Mouse (Mus musculus) hindbrain, embryonic 13.5 days (tissue): ENCODE measurements around the gene Cyb5r1. TPM values are rescaled to one million over a fixed set of nuclear protein-coding genes. Genes with fewer than 3 reads are reported as not detected.

ENCODE experiments used
- ATAC-seq: fragments of 200-750 bp; cut with Nextera tagmentation; 2 replicates; pipeline ENCODE4 v1.8.0; 2017; ENCODE audit warnings: moderate TSS enrichment; ENCODE audit not compliant: low FRiP score
- H3K27ac ChIP-seq: fragments of 300-500 bp; sonication (generic); 2 replicates; pipeline ENCODE4 v1.5.1; 2015; ENCODE audit warnings: inconsistent platforms, mild to moderate bottlenecking, moderate library complexity
- H3K27me3 ChIP-seq: fragments of 300-500 bp; sonication (generic); 2 replicates; pipeline ENCODE4 v1.6.1; 2015; ENCODE audit warnings: mild to moderate bottlenecking, inconsistent platforms
- H3K36me3 ChIP-seq: fragments of 300-500 bp; sonication (generic); 2 replicates; pipeline ENCODE4 v1.6.1; 2015; ENCODE audit warnings: mild to moderate bottlenecking, inconsistent platforms
- H3K4me1 ChIP-seq: fragments of 300-500 bp; sonication (generic); replicated peaks from 2 replicates; pipeline ENCODE4 v1.6.1; 2015; ENCODE audit warnings: inconsistent platforms
- H3K4me2 ChIP-seq: fragments of 300-500 bp; sonication (generic); 2 replicates; pipeline ENCODE4 v1.6.1; 2015; ENCODE audit warnings: inconsistent platforms, mild to moderate bottlenecking, moderate library complexity
- H3K4me3 ChIP-seq: fragments of 300-500 bp; sonication (generic); 2 replicates; pipeline ENCODE4 v1.5.1; 2015; ENCODE audit warnings: mild to moderate bottlenecking, inconsistent platforms
- H3K9ac ChIP-seq: fragments of 300-500 bp; sonication (generic); 2 replicates; pipeline ENCODE4 v1.6.1; 2015; ENCODE audit warnings: mild to moderate bottlenecking, inconsistent platforms
- H3K9me3 ChIP-seq: fragments of 300-500 bp; sonication (generic); 2 replicates; pipeline ENCODE4 v1.6.1; 2016; ENCODE audit warnings: inconsistent platforms
- WGBS: fragments of 180-500 bp; shearing (Covaris S2); methylation state at CpG from one replicate; pipeline ENCODE4 v1.1.7; 2015; 5-methylcytosine and 5-hydroxymethylcytosine counted together
- polyA plus RNA-seq: library from polyadenylated mRNA; unstranded; fragments of >200 nt; fragmentation: Nextera tagmentation; extraction: Ambion mirVana; gene quantifications from 2 replicates; pipeline ENCODE4 v1.2.1, GENCODE M21; 2015

The Cyb5r1 gene
- 19.0 and 19.9 TPM in 2 replicates for polyA plus RNA-seq

DNA sequence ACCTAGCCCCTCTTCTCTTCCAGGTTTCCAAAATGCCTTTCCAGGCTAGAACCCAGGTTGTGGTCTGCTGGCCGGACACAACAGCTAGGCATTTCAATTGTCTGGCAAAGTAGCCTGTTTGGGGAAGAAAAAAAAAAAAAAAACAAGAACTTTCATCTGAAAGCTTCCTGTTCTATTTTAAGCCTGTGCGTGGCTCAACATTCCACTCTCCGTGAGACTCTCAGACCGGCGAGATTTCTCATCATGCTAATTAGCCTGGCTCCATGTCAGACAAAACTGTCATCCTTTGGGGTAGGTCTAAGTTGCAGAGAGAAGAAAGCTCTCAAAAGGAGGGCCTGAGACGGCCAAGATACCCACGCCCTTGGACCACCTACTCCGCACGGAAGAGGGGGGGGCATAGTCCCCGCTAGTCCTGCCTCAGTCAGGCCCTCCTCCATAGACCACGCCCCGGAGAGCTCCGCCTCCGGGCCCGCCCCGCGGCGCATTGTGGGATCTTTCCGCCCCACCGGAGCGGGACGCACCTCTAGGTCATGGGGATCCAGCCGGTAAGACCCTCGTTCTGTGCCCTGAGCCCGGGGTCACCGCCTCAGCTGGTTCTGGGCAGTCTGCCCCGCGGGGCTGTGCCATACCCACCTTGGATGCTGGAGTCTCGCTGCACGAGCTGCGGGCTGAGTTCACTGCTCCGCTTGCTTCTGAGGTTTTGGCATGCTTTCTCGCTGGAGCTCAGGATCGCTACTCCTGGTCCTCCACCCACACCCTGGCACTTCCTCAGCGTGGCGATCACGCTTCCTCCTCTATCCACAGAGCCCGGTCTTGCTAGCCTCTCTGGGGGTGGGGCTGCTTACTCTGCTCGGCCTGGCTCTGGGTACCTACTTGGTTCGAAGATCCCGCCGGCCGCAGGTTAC is at the start of gene Cyb5r1:
TSS of gene Cyb5r1 (plus strand) at position 51 of the 905 bp plus-strand sequence.
- 2% methylated on average over 43 of the region's 43 CpGs for WGBS
- peak within 1 kb of the TSS; percentile 61; the same call in 1 of the 2 replicates for H3K27ac ChIP-seq

DNA sequence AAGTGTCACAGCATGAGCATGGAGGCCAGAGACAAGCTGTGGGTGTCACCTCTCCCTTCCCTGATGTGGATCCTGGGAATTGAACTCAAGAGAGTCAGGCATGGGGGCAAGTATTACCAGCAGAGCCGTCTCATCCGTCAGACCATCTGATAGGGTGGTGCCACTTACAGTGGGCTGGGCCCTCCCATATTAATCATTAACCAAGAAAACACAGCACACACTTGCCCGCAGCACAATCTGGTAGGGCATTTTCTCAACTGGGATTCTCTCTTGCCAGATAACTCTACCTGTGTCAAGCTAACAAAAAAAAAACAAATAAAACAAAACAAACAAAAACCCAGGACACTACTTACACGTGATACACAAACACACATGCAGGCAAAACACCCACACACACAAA is 47.9 kb upstream of the Cyb5r1 start:
- no peaks in the 10 kb centered on the region for H3K9me3 ChIP-seq
- 63% methylated on average over 4 of the region's 4 CpGs for WGBS
- no peak overlapping the region for H3K9ac ChIP-seq
- no peak for ATAC-seq
- no peak overlapping the region for H3K4me2 ChIP-seq
- no peak overlapping the region for H3K27ac ChIP-seq
- H3K4me1 ChIP-seq: peaks cover 28% of the 10 kb centered on the region
- peaks cover 60% of the 10 kb centered on the region for H3K36me3 ChIP-seq
- no peak overlapping the region for H3K4me3 ChIP-seq
- no peaks in the 10 kb centered on the region for H3K27me3 ChIP-seq

More for the DNA sequence above, at the start of gene Cyb5r1:
- peak within 1 kb of the TSS; percentile 75 for H3K4me3 ChIP-seq
- peaks cover 10% of the 10 kb centered on the region; the same call in 1 of the 2 replicates for H3K4me1 ChIP-seq
- H3K9me3 ChIP-seq: no peaks in the 10 kb centered on the region
- H3K9ac ChIP-seq: peak within 1 kb of the TSS; percentile 78
- H3K4me2 ChIP-seq: peak within 1 kb of the TSS; percentile 80
- peak; percentile 94 for ATAC-seq
- no peaks in the 10 kb centered on the region for H3K27me3 ChIP-seq
- H3K36me3 ChIP-seq: peaks cover 17% of the 10 kb centered on the region

DNA sequence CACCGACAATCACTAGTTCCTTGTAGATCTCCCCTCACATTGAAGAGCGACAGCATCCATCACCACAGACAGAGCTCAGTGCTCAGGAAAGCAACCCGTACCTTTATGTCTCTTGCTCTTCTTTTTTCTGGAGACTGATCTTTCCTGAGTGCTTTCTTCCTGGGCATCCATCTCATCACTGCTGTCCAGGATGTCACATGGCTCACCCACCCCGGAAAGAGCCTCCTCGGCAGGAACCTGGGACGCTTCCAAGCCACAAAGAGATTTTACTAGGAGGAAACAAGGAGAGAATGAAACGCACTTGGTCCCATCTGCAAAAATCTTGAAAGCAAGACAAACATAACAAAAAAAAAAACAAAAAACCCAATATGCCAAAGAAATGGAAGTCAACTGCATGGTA is 44.7 kb upstream of the Cyb5r1 start:
- H3K4me2 ChIP-seq: peak overlapping the region; percentile 75
- 82% methylated on average over 7 of the region's 7 CpGs for WGBS
- H3K27me3 ChIP-seq: no peaks in the 10 kb centered on the region
- peaks cover 29% of the 10 kb centered on the region for H3K36me3 ChIP-seq
- peak overlapping the region; percentile 94 for H3K9ac ChIP-seq
- no peak overlapping the region for H3K27ac ChIP-seq
- peaks cover 28% of the 10 kb centered on the region for H3K4me1 ChIP-seq
- ATAC-seq: no peak
- H3K9me3 ChIP-seq: no peaks in the 10 kb centered on the region
- peak overlapping the region; percentile 89 for H3K4me3 ChIP-seq

DNA sequence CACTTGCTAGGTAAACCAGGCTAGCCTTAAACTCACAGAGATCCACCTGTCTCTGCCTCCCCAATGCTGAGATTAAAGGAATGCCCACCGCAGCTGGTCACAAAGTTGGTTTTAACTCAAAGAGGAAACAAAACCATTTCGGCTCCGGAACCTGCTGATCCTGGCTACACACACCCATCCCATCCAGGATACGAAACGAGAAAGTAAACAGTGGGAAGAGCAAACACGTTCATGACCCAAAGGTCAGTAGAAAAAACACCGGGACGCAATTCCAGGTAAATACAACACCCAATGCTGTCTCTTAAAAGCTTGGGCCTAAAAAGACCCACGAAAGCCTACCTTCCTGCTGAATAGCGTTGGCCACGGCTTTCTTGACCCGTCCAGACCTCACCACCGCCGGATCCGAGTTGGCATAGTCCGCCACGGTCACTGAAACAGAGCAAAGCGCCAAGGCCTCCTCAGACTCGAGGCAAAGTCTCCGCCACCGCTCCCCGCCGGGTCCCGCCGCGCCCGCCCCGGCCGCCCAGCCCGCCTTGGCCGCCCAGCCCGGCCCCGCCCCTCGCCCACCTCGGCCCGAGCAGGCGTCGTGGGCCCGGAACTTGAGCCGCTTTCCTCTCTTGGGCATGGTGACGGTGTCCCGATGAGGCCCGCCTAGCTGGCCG is 44.0 kb upstream of the Cyb5r1 start:
- peak overlapping the region; percentile 89 for H3K4me3 ChIP-seq
- H3K9me3 ChIP-seq: no peaks in the 10 kb centered on the region
- 2% methylated on average over 31 of the region's 44 CpGs for WGBS
- H3K9ac ChIP-seq: peak overlapping the region; percentile 94
- H3K27me3 ChIP-seq: no peaks in the 10 kb centered on the region
- peak; percentile 89; the same call in 1 of the 2 replicates for ATAC-seq
- H3K27ac ChIP-seq: peak overlapping the region; percentile 78
- peak overlapping the region; percentile 75 for H3K4me2 ChIP-seq
- peaks cover 22% of the 10 kb centered on the region for H3K36me3 ChIP-seq
- H3K4me1 ChIP-seq: peaks cover 28% of the 10 kb centered on the region

DNA sequence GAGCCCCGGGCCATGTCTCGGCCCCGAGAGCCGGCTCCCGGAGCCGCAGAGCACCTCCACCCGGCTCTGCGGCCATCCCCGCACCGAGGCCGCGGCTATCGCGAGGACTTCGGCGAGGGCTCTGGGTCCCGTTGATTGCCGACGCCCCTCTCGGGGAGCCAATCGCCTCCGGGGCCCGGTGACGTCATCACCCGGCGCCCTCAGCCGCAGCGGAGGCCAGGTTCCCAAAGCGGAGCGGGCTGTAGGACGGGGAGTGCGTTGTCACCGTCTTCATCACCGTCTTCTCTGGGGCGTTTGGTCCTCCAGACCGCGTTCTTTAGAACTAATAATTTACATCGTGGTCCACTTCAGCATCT is 43.5 kb upstream of the Cyb5r1 start, which contains the start of gene Tmem183a:
TSS of gene Tmem183a (minus strand) at position 123 of the 356 bp plus-strand sequence.
- peaks cover 28% of the 10 kb centered on the region for H3K4me1 ChIP-seq
- no peaks in the 10 kb centered on the region for H3K27me3 ChIP-seq
- peaks cover 21% of the 10 kb centered on the region for H3K36me3 ChIP-seq
- H3K4me2 ChIP-seq: peak within 1 kb of the TSS; percentile 75
- peak within 1 kb of the TSS; percentile 78 for H3K27ac ChIP-seq
- peak within 1 kb of the TSS; percentile 89 for H3K4me3 ChIP-seq
- ATAC-seq: peak; percentile 99
- H3K9me3 ChIP-seq: no peaks in the 10 kb centered on the region
- peak within 1 kb of the TSS; percentile 94 for H3K9ac ChIP-seq
- WGBS: under 1% methylated on average over 38 of the region's 38 CpGs

DNA sequence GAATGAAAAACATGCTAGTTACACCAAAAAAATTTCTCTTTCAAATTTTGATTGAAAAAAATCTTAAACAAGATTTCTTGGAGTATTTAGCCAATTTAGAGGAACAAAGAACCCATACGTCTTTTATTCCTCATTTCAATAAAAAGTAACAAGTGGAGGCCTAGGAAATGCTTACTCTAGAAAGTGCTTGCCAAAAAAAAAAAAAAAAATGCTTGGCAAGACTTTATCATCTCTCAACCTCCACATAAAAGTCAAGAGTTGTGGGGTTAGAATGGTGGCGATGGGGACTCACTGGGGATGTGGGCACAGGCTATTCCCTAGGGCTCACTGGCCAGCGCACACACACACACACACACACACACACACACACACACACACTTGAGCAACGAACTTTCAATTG is 42.2 kb upstream of the Cyb5r1 start:
- H3K4me1 ChIP-seq: peaks cover 25% of the 10 kb centered on the region
- H3K27me3 ChIP-seq: 0 out of 2 replicates have a peak, but pooled peaks cover 1% of the 10 kb centered on the region
- 83% methylated on average over 4 of the region's 4 CpGs for WGBS
- H3K4me2 ChIP-seq: no peak overlapping the region
- no peak overlapping the region for H3K27ac ChIP-seq
- no peak for ATAC-seq
- H3K36me3 ChIP-seq: peaks cover 11% of the 10 kb centered on the region
- H3K9ac ChIP-seq: no peak overlapping the region
- no peak overlapping the region for H3K4me3 ChIP-seq
- H3K9me3 ChIP-seq: no peaks in the 10 kb centered on the region

DNA sequence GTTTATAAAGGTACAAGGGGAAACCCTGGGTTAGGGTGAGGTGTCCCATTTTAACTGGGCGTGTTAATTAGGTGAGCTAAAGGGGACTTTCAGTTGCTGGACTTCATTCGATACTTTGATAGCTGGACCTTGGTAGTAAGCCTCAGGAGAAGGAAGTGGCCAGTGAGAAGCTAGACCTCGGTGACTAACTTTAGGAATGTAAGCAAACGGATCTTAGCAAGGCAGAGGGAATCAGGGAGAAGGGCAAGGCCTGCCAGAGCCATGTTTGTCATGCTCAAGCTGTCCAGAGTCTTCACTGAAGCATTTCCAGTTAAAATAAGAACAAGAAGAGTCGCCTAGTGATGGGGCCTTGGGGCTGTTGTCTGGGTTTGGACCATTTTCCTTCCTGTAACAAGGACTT is 39.9 kb upstream of the Cyb5r1 start:
- no peak overlapping the region for H3K9ac ChIP-seq
- 0 out of 2 replicates have a peak, but pooled peaks cover 6% of the 10 kb centered on the region for H3K27me3 ChIP-seq
- H3K27ac ChIP-seq: no peak overlapping the region
- H3K36me3 ChIP-seq: no peaks in the 10 kb centered on the region
- peaks cover 8% of the 10 kb centered on the region for H3K4me1 ChIP-seq
- no peak overlapping the region for H3K4me2 ChIP-seq
- WGBS: 69% methylated on average over 5 of the region's 5 CpGs
- ATAC-seq: no peak
- no peaks in the 10 kb centered on the region for H3K9me3 ChIP-seq
- no peak overlapping the region for H3K4me3 ChIP-seq

DNA sequence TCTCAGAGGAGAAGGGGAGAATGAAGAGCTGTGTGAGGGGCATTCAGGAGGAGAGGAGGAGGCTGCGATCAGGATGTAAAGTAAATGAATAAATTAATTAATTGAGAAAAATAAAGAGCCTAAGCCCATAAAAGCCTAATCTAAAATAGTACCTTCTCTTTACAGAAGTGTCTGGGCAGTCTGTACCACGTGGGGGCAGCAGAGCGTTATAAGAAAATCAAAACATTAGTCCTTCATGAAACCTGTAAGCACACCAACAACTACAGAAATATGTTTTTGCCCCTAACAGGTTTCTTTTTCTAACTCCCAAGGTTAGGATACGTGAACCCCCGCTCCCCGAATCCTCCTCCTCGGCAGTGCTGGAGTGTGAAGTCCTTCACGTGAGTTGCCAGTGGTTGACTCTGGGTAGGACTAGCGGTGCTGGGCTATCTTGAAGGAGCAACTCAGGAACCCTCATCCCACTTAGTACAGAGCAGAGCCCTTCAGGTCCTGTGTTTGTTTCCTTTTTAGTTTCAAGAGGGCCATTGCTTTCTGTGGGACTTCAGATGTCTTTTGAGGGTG is 36.5 kb upstream of the Cyb5r1 start:
- H3K27ac ChIP-seq: no peak overlapping the region
- H3K9ac ChIP-seq: no peak overlapping the region
- ATAC-seq: no peak
- 59% methylated on average over 9 of the region's 9 CpGs for WGBS
- H3K4me3 ChIP-seq: no peak overlapping the region
- H3K4me1 ChIP-seq: no peaks in the 10 kb centered on the region
- no peaks in the 10 kb centered on the region for H3K9me3 ChIP-seq
- no peak overlapping the region for H3K4me2 ChIP-seq
- 0 out of 2 replicates have a peak, but pooled peaks cover 6% of the 10 kb centered on the region for H3K27me3 ChIP-seq
- no peaks in the 10 kb centered on the region for H3K36me3 ChIP-seq

DNA sequence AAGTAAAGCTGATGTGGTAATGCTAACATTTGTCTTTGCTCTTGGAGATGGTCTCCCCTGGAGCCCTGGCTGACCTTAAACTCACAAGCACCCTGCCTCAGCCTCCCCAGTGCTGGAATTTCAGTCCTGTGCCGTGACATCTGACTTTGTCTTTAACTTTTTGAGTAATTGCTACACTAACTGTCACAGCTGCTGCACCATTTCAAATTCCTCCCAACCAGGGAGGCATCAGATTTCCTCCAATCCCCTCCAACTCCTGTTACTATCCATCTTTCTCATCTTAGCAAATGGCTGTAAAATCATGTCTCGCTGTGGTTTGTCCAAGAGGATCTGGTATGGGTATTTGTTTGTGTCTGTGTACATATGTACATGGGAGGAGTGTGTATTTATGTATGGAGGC is 31.2 kb upstream of the Cyb5r1 start:
- WGBS: 85% methylated on average over 2 of the region's 2 CpGs
- no peaks in the 10 kb centered on the region for H3K36me3 ChIP-seq
- H3K4me3 ChIP-seq: no peak overlapping the region
- H3K9me3 ChIP-seq: no peaks in the 10 kb centered on the region
- no peaks in the 10 kb centered on the region for H3K27me3 ChIP-seq
- no peak for ATAC-seq
- no peak overlapping the region for H3K4me2 ChIP-seq
- H3K4me1 ChIP-seq: no peaks in the 10 kb centered on the region
- H3K27ac ChIP-seq: no peak overlapping the region
- H3K9ac ChIP-seq: no peak overlapping the region

DNA sequence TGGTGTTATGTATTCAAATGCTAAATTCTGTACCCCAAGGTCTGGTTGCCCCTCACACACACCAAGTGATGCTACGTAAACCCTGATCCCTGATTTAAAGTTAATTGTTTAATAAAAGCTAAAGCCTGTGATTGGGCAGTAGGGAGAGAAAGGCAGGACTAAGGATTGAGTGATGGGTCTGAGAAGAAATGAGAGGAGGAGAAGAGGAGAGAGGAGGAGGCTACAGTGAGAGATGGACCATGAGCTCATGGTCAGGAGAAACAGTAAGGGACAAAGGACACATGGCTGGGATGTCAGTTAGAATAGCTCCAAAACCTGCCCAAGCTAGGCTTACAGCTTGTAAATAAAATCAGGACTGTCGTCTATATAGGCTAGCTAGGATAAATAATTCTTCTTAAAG is 24.3 kb upstream of the Cyb5r1 start:
- Histone ChIP-seq H3K4me2 (no peak overlapping the region), H3K27ac (no peak overlapping the region), H3K9me3 (no peaks in the 10 kb centered on the region), H3K27me3 (no peaks in the 10 kb centered on the region), H3K36me3 (no peaks in the 10 kb centered on the region), H3K4me1 (peaks cover 11% of the 10 kb centered on the region), H3K9ac (no peak overlapping the region), H3K4me3 (no peak overlapping the region)
- no peak for ATAC-seq
- WGBS: 83% methylated on average over 2 of the region's 2 CpGs

DNA sequence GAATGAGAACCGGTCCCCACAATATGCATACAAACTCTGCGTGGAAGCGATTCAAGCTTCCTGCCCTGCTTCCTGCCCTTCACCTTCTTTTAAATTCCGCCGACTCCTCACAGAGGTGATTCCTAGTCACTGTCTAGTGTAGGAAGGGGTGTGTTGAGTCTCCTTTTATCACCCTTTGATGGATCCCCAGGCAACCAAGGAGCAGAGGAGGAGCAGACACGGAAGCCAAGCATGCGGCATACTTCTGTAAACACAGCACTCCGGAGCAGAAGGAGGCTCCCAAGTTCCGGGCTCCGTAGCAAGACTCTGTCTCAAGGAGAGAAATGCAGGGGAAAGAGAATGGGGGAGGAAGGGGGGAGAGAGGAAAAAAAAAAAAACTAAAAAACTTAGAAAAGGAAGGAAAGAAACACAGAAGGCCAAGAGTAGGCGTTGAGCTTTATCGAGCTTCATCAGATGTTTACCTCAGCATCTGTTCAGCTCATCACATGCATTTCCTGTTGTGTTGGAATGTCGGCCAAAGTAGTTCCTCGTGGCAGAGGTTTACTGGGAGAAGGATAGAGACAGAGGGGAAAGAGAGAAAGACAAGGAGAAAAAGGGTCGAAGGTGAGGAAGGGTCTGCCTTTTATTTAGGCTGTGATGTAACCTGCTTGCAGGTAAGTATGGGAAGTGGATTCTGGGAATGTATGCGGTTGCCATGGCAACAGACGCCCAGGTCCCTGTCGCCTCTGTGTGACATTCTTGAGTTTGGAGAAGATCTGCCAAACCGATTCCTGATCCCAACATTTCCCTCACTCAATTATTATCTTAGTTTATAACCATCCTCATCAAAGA is 23.3 kb upstream of the Cyb5r1 start:
- Histone ChIP-seq H3K9me3 (no peaks in the 10 kb centered on the region), H3K4me2 (peak overlapping the region; percentile 49), H3K9ac (peak overlapping the region; percentile 55; the same call in 1 of the 2 replicates), H3K27me3 (no peaks in the 10 kb centered on the region), H3K4me3 (peak overlapping the region; percentile 25), H3K27ac (no peak overlapping the region), H3K36me3 (no peaks in the 10 kb centered on the region), H3K4me1 (peaks cover 11% of the 10 kb centered on the region)
- WGBS: 15% methylated on average over 19 of the region's 19 CpGs
- ATAC-seq: no peak
